Mouse (Mus musculus) megakaryocyte, embryonic 14.5 days (primary cell): ENCODE data around the gene Apom.

Source experiments
- FLI1 ChIP-seq: IDR thresholded peaks from 2 replicates; pipeline ENCODE4 v1.6.1; 2012; ENCODE audit warnings: low read length, inconsistent platforms, mixed read lengths
- GATA1 ChIP-seq: IDR thresholded peaks from 3 replicates; pipeline ENCODE4 v1.6.1; 2012; ENCODE audit warnings: mixed read lengths, low read length, inconsistent platforms, borderline replicate concordance

GRCm38 (mm10) chr17:35172445-35173234, 40.8 kb upstream of the Apom start:
- no peak for TF ChIP-seq GATA1
- no peak for TF ChIP-seq FLI1
